Mouse (Mus musculus) midbrain, postnatal 0 days (tissue): ENCODE measurements at regions not wholly inside any gene's neighbourhood (a gene's known extent, or its start where the extent isn't known, plus 50 kb on each side); places are given as distances from the start of the nearest gene placed in this dataset.
A peak's percentile ranks its signal among the peaks of the same experiment; 100 is the strongest.

Source experiments
- ATAC-seq: fragments of 200-750 bp; cut with Nextera tagmentation; 2 replicates; pipeline ENCODE4 v1.8.0; 2017; ENCODE audit warnings: moderate number of reproducible peaks, mild to moderate bottlenecking, moderate TSS enrichment, moderate library complexity; ENCODE audit not compliant: low FRiP score
- DNase-seq: peaks from one replicate; pipeline ENCODE4 v3.0.0-alpha.2; 2015; ENCODE audit warnings: low spot score
- H3K27ac ChIP-seq: fragments of 300-500 bp; sonication (generic); 2 replicates; pipeline ENCODE4 v1.5.1; 2014; ENCODE audit warnings: low read depth, mild to moderate bottlenecking, low read length, mixed read lengths
- H3K27me3 ChIP-seq: fragments of 300-500 bp; sonication (generic); 2 replicates; pipeline ENCODE4 v1.6.1; 2014; ENCODE audit warnings: low read length, control low read depth, mixed read lengths; ENCODE audit not compliant: insufficient read depth
- H3K36me3 ChIP-seq: fragments of 300-500 bp; sonication (generic); 2 replicates; pipeline ENCODE4 v1.6.1; 2014; ENCODE audit warnings: low read length, control low read depth, mixed read lengths; ENCODE audit not compliant: insufficient read depth
- H3K4me1 ChIP-seq: fragments of 300-500 bp; sonication (generic); 2 replicates; pipeline ENCODE4 v1.6.1; 2014; ENCODE audit warnings: mild to moderate bottlenecking, control low read depth, antibody characterized with exemption, low read length, mixed read lengths; ENCODE audit not compliant: insufficient read depth
- H3K4me2 ChIP-seq: fragments of 300-500 bp; sonication (generic); 2 replicates; pipeline ENCODE4 v1.6.1; 2014; ENCODE audit warnings: low read depth, mild to moderate bottlenecking, low read length, mixed read lengths; ENCODE audit not compliant: poor library complexity, severe bottlenecking
- H3K4me3 ChIP-seq: fragments of 300-500 bp; sonication (generic); 2 replicates; pipeline ENCODE4 v1.5.1; 2014; ENCODE audit warnings: low read depth, mild to moderate bottlenecking, low read length, moderate library complexity
- H3K9ac ChIP-seq: fragments of 300-500 bp; sonication (generic); replicated peaks from 2 replicates; pipeline ENCODE4 v1.6.1; 2014; ENCODE audit warnings: mild to moderate bottlenecking, low read length, moderate library complexity, mixed read lengths; ENCODE audit not compliant: poor library complexity, severe bottlenecking
- H3K9me3 ChIP-seq: fragments of 300-500 bp; sonication (generic); 2 replicates; pipeline ENCODE4 v1.6.1; 2016; ENCODE audit warnings: low read length, control low read depth
- CTCF ChIP-seq: IDR thresholded peaks from 2 replicates; pipeline ENCODE4 v1.5.1; 2016; ENCODE audit warnings: antibody characterized with exemption, mild to moderate bottlenecking
- WGBS: fragments of 180-500 bp; shearing (Covaris S2); extraction: QIAGEN DNeasy Blood & Tissue Kit; methylation state at CpG from one replicate; pipeline ENCODE4 v1.1.7; 2014; 5-methylcytosine and 5-hydroxymethylcytosine counted together

DNA sequence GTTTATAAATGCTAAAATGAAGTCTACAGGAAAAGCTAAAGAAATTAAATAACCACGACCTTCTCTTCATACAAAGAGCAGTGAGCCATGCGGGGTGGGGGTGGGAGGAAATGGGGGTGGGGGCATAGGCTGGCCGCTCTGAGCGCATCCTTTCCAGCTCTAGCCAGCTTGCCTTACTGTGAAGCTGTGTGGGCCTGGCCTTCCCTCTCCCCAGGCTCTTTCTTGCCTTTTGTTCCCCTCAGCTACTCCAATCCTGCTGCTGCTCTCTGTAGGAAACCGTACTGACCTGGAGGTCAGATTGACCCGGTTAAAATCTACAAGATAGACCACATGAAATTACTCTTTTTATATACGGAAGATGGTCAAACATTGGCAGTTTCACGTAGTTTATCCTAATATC is 111.7 kb upstream of the Foxn2 start:
- H3K4me3 ChIP-seq, result no peak overlapping the region
- no peak for TF ChIP-seq CTCF
- peaks cover 9% of the 10 kb centered on the region; the same call in 1 of the 2 replicates for H3K4me1 ChIP-seq
- no peak for DNase-seq
- no peak overlapping the region for H3K4me2 ChIP-seq
- 0 out of 2 replicates have a peak, but pooled peaks cover 3% of the 10 kb centered on the region for H3K27me3 ChIP-seq
- H3K27ac ChIP-seq, result no peak overlapping the region
- WGBS, result 17% methylated on average over 8 of the region's 8 CpGs
- no peaks in the 10 kb centered on the region for H3K36me3 ChIP-seq
- no peak for ATAC-seq
- no peaks in the 10 kb centered on the region for H3K9me3 ChIP-seq
- no peak overlapping the region for H3K9ac ChIP-seq

- Histone ChIP-seq H3K4me2 (no peak overlapping the region), H3K4me1 (peaks cover 9% of the 10 kb centered on the region; the same call in 1 of the 2 replicates), H3K36me3 (no peaks in the 10 kb centered on the region), H3K27me3 (0 out of 2 replicates have a peak, but pooled peaks cover 3% of the 10 kb centered on the region), H3K9ac (no peak overlapping the region), H3K9me3 (no peaks in the 10 kb centered on the region), H3K27ac (no peak overlapping the region), H3K4me3 (no peak overlapping the region)
- ATAC-seq, result no peak
- 57% methylated on average over 9 of the region's 9 CpGs for WGBS
- DNase-seq, result peak; percentile 52
- TF ChIP-seq CTCF, result no peak
Observed at GRCm38 (mm10) chr17:88329715-88330114, 110.8 kb upstream of the Foxn2 start.

DNA sequence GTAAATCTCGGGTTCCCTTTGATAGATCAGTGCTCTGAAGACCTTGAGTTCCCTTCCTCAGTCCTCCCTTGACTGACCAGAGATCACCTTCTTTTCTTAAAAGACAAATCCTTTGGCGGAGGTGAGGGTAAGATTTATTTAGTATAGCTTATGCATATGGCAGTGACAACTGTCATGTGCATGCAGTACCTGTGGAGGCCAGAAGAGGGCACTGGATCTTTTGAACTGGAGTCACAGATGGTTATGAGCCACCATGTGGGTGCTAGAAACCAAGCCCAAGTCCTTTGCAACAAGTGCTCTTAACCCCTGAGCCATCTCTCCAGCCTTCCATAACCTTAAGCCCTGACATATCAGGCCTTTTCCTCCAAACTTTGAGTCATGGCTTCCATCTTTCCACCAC is 110.4 kb upstream of the Foxn2 start:
- ATAC-seq (no peak), DNase-seq (no peak)
- 73% methylated on average over 2 of the region's 2 CpGs for WGBS
- Histone ChIP-seq H3K9ac (no peak overlapping the region), H3K9me3 (no peaks in the 10 kb centered on the region), H3K4me3 (no peak overlapping the region), H3K27me3 (0 out of 2 replicates have a peak, but pooled peaks cover 3% of the 10 kb centered on the region), H3K4me2 (no peak overlapping the region), H3K4me1 (peaks cover 9% of the 10 kb centered on the region; the same call in 1 of the 2 replicates), H3K36me3 (no peaks in the 10 kb centered on the region), H3K27ac (no peak overlapping the region)
- TF ChIP-seq CTCF, result peak; percentile 54

- 43% methylated on average over 4 of the region's 4 CpGs for WGBS
- H3K4me1 ChIP-seq, result peaks cover 1% of the 10 kb centered on the region; the same call in 1 of the 2 replicates
- 0 out of 2 replicates have a peak, but pooled peaks cover 3% of the 10 kb centered on the region for H3K27me3 ChIP-seq
- no peak overlapping the region for H3K4me3 ChIP-seq
- no peak overlapping the region for H3K27ac ChIP-seq
- no peak for DNase-seq
- no peak for TF ChIP-seq CTCF
- H3K9me3 ChIP-seq, result no peaks in the 10 kb centered on the region
- no peaks in the 10 kb centered on the region for H3K36me3 ChIP-seq
- ATAC-seq, result no peak
- no peak overlapping the region for H3K4me2 ChIP-seq
- H3K9ac ChIP-seq, result no peak overlapping the region
Observed at GRCm38 (mm10) chr17:88333816-88334215, 106.7 kb upstream of the Foxn2 start.

GRCm38 (mm10) chr17:88335271-88335670 is 105.2 kb upstream of the Foxn2 start:
- no peaks in the 10 kb centered on the region for H3K36me3 ChIP-seq
- no peak overlapping the region for H3K9ac ChIP-seq
- TF ChIP-seq CTCF, result no peak
- H3K4me1 ChIP-seq, result no peaks in the 10 kb centered on the region
- H3K27me3 ChIP-seq, result no peaks in the 10 kb centered on the region
- no peak overlapping the region for H3K27ac ChIP-seq
- ATAC-seq (no peak), DNase-seq (no peak)
- WGBS, result 89% methylated on average over 5 of the region's 5 CpGs
- no peak overlapping the region for H3K4me2 ChIP-seq
- H3K4me3 ChIP-seq, result no peak overlapping the region
- no peaks in the 10 kb centered on the region for H3K9me3 ChIP-seq

GRCm38 (mm10) chr17:88336140-88336769 is 104.3 kb upstream of the Foxn2 start:
- Histone ChIP-seq H3K9ac (no peak overlapping the region), H3K9me3 (no peaks in the 10 kb centered on the region), H3K4me3 (no peak overlapping the region), H3K27ac (no peak overlapping the region), H3K4me1 (no peaks in the 10 kb centered on the region), H3K27me3 (no peaks in the 10 kb centered on the region), H3K36me3 (no peaks in the 10 kb centered on the region), H3K4me2 (no peak overlapping the region)
- DNase-seq, result no peak
- WGBS, result 66% methylated on average over 3 of the region's 3 CpGs
- no peak for TF ChIP-seq CTCF
- ATAC-seq, result no peak
